In genomic region chr13:63850308-63851011, GRCm38 (mm10) we compare ENCODE assay signal across 26 mouse cellular contexts. TPM values are rescaled to one million over a fixed set of nuclear protein-coding genes. Genes with fewer than 3 reads are reported as not detected.
A peak's percentile ranks its signal among the peaks of the same experiment; 100 is the strongest.
DNase-seq lines count a peak whose midpoint lies in the region; ATAC-seq and TF ChIP-seq lines count a peak whose summit lies in the region.
"Had no signal": no experiment of that assay in that cellular context is flagged by ENCODE, and none has a peak within 500 bp of the region (broad histone marks: within the 10 kb centered on the region; RNA-seq: fewer than 3 reads in every experiment).

No protein-coding gene starts in this region.

- TF ChIP-seq POLR2A in MEL (IDR thresholded peaks at IDR 0.05; ENCODE audit: control insufficient read depth in 1 of 2, insufficient read depth in 1 of 2, low read depth in 1 of 2, low read length in 2 of 2, poor library complexity in 1 of 2), result no peak

- no peaks in the 10 kb centered on the region for H3K79me2 ChIP-seq in MEL (ENCODE audit: control insufficient read depth, insufficient read depth, low read length, poor library complexity)

- no peaks in the 10 kb centered on the region for H3K27me3 ChIP-seq in megakaryocyte, embryonic 14.5 days (replicated peaks)
- H3K27me3 ChIP-seq in MEL (ENCODE audit: control insufficient read depth in 1 of 2, insufficient read depth in 2 of 2, low read length in 2 of 2), result no peaks in the 10 kb centered on the region
- H3K27me3 ChIP-seq: embryonic facial prominence, embryonic 13.5 days; forebrain, embryonic 13.5 days; hindbrain, embryonic 12.5 days; hindbrain, embryonic 15.5 days had no signal

- H3K9ac ChIP-seq in MEL (ENCODE audit: control insufficient read depth, low read depth, low read length, poor library complexity, severe bottlenecking), result peak overlapping the region; percentile 30; the same call in 1 of the 2 replicates
- H3K9ac ChIP-seq: embryonic facial prominence, embryonic 13.5 days; forebrain, embryonic 13.5 days; hindbrain, embryonic 12.5 days; hindbrain, embryonic 15.5 days had no signal

- TF ChIP-seq EP300 in MEL (IDR thresholded peaks at IDR 0.05; ENCODE audit: low read depth in 1 of 2, low read length in 2 of 2), result peak; percentile 64 to 71; a peak in 3 of 4 replicates

- no peaks in the 10 kb centered on the region for H3K9me3 ChIP-seq in megakaryocyte, embryonic 14.5 days
- H3K9me3 ChIP-seq in MEL (replicated peaks; ENCODE audit: insufficient read depth, low read length), result no peaks in the 10 kb centered on the region
- H3K9me3 ChIP-seq: embryonic facial prominence, embryonic 10.5 days; embryonic facial prominence, embryonic 13.5 days; forebrain, embryonic 10.5 days; forebrain, embryonic 13.5 days; hindbrain, embryonic 12.5 days; hindbrain, embryonic 15.5 days had no signal

- peak overlapping the region; percentile 43 for H3K4me3 ChIP-seq in megakaryocyte, embryonic 14.5 days (replicated peaks)
- peak overlapping the region; percentile 6 to 67; a peak in 2 of 4 replicates for H3K4me3 ChIP-seq in MEL (ENCODE audit: control insufficient read depth in 1 of 2, insufficient read depth in 1 of 2, low read depth in 2 of 2, low read length in 2 of 2)
- H3K4me3 ChIP-seq: embryonic facial prominence, embryonic 10.5 days; embryonic facial prominence, embryonic 13.5 days; erythroblast, embryonic 14.5 days; forebrain, embryonic 10.5 days; forebrain, embryonic 13.5 days; hindbrain, embryonic 12.5 days; hindbrain, embryonic 15.5 days had no signal

- no peaks in the 10 kb centered on the region for H3K4me1 ChIP-seq in megakaryocyte, embryonic 14.5 days
- peaks cover 0 to 5% of the 10 kb centered on the region in 2 experiments; a peak in 3 of 4 replicates for H3K4me1 ChIP-seq in MEL (ENCODE audit: control insufficient read depth in 1 of 2, insufficient read depth in 2 of 2, low read length in 2 of 2)
- H3K4me1 ChIP-seq: embryonic facial prominence, embryonic 10.5 days; embryonic facial prominence, embryonic 13.5 days; forebrain, embryonic 10.5 days; forebrain, embryonic 13.5 days; hindbrain, embryonic 12.5 days; hindbrain, embryonic 15.5 days had no signal

- ATAC-seq in megakaryocyte, adult 5-6 weeks (ENCODE audit: poor library complexity, severe bottlenecking), result no peak
- peak; percentile 78 for ATAC-seq in megakaryocyte-erythroid progenitor cell, adult 5-6 weeks (replicated peaks; ENCODE audit: low FRiP score, low TSS enrichment, poor library complexity, severe bottlenecking)
- ATAC-seq: forebrain, embryonic 13.5 days; forebrain, embryonic 16.5 days; intestine, embryonic 16.5 days had no signal

- DNase-seq in MEL (ENCODE audit: low read depth, low spot score), result peak; percentile 43
- peak; percentile 13 for DNase-seq in induced T-regulatory cell, adult 2 months (ENCODE audit: low read depth)
- no peak for DNase-seq in urinary bladder, postnatal 25 days (ENCODE audit: low spot score)
- DNase-seq in thymus, postnatal 4 days, result no peak
- no peak for DNase-seq in kidney, postnatal 4 days
- DNase-seq: adrenal gland, adult 8-10 months; adrenal gland, postnatal 25 days; B cell, adult 2 months; cerebellum, adult 18-20 months; cerebellum, adult 9-11 months; cerebellum, postnatal 36 days; embryo, embryonic 11 days; gastrocnemius, postnatal 14 days; heart, adult 11 months had no signal

- TF ChIP-seq CTCF in MEL (IDR thresholded peaks at IDR 0.05 in 2 of 3, conservative IDR thresholded peaks at IDR 0.05 in 1 of 3; ENCODE audit: control insufficient read depth in 1 of 3, insufficient read depth in 1 of 3, low read depth in 2 of 3, low read length in 3 of 3, poor library complexity in 1 of 3, severe bottlenecking in 1 of 3), result no peak

- peaks cover 42% of the 10 kb centered on the region for H3K36me3 ChIP-seq in megakaryocyte, embryonic 14.5 days (replicated peaks; ENCODE audit: low read length)
- peaks cover 11 to 16% of the 10 kb centered on the region in 2 experiments for H3K36me3 ChIP-seq in MEL (ENCODE audit: control insufficient read depth in 1 of 2, insufficient read depth in 2 of 2, low read length in 2 of 2)

- no peak for TF ChIP-seq RAD21 in MEL (IDR thresholded peaks at IDR 0.05; ENCODE audit: low read depth, low read length)

- no peak overlapping the region for H3K27ac ChIP-seq in MEL (ENCODE audit: control insufficient read depth, low read depth, low read length)
- H3K27ac ChIP-seq: embryonic facial prominence, embryonic 10.5 days; embryonic facial prominence, embryonic 13.5 days; forebrain, embryonic 10.5 days; forebrain, embryonic 13.5 days; hindbrain, embryonic 12.5 days; hindbrain, embryonic 15.5 days had no signal

TF ChIP-seq in MEL, 35 proteins besides CTCF, POLR2A, EP300 and RAD21:
- TF ChIP-seq TCF12 (IDR thresholded peaks at IDR 0.05; ENCODE audit: low read depth, low read length) (peak; percentile 89), GATA1 (IDR thresholded peaks at IDR 0.05; ENCODE audit: low read depth, low read length) (peak; percentile 64), E2F4 (IDR thresholded peaks at IDR 0.05; ENCODE audit: borderline replicate concordance, low read depth, low read length) (no peak), ETS1 (IDR thresholded peaks at IDR 0.05; ENCODE audit: low read depth, low read length) (peak; percentile 49), TAL1 (IDR thresholded peaks at IDR 0.05; ENCODE audit: low read length) (peak; percentile 63), CHD1 (IDR thresholded peaks at IDR 0.05; ENCODE audit: low read depth, low read length) (no peak), RCOR1 (IDR thresholded peaks at IDR 0.05; ENCODE audit: low read depth, low read length) (no peak)

RNA-seq across cellular contexts. Expression of gene Ercc6l2, which starts 35.4 kb away (rescaled TPM):
- 1.8 and 6.1 TPM in 2 replicates for polyA plus RNA-seq in megakaryocyte, embryonic 14.5 days (2012; ENCODE audit: insufficient read depth, low replicate concordance)
- total RNA-seq in megakaryocyte, adult 5-6 weeks (2015), result 21.0 and 21.9 TPM in 2 replicates
- 12.8 and 17.2 TPM in 2 replicates for total RNA-seq in megakaryocyte, adult 5-6 weeks (2017)
- 15.6 and 17.1 TPM in 2 replicates for total RNA-seq in MEL (2012; rRNA removed)
- 10 to 100 TPM; 19.4 to 61.7 TPM for polyA plus RNA-seq in MEL (2012; ENCODE audit: insufficient read depth in 1 of 2, insufficient read length in 2 of 2, low read depth in 1 of 2, low replicate concordance in 2 of 2, missing spikeins in 1 of 2)
- 48.4 and 55.2 TPM in 2 replicates for total RNA-seq in megakaryocyte-erythroid progenitor cell, adult 5-6 weeks (2014; fragmentation: Nextera tagmentation)
- total RNA-seq in megakaryocyte-erythroid progenitor cell, adult 5-6 weeks (2017), result 40.5 and 63.7 TPM in 2 replicates

Comparison
In these comparisons a context has a peak if more than half of its experiments do, and no peak if none do; other contexts are left out.
1. DNase-seq: peak in MEL (single experiment) and induced T-regulatory cell, adult 2 months (single experiment); none in urinary bladder, postnatal 25 days (single experiment), thymus, postnatal 4 days (single experiment) and kidney, postnatal 4 days (0 of 2).